Mouse (Mus musculus): ENCODE results near the gene Ero1lb. TPM values are rescaled to one million over a fixed set of nuclear protein-coding genes. Genes with fewer than 3 reads are reported as not detected.
"Not testable (repeated sequence)": the region's sequence is repeated elsewhere in the genome, so short reads cannot be mapped to it uniquely, and the experiment has no call there.

Ero1lb gene
- total RNA-seq, 2 experiments from 2014 or later, result 0.66 to 1.2 TPM

DNA sequence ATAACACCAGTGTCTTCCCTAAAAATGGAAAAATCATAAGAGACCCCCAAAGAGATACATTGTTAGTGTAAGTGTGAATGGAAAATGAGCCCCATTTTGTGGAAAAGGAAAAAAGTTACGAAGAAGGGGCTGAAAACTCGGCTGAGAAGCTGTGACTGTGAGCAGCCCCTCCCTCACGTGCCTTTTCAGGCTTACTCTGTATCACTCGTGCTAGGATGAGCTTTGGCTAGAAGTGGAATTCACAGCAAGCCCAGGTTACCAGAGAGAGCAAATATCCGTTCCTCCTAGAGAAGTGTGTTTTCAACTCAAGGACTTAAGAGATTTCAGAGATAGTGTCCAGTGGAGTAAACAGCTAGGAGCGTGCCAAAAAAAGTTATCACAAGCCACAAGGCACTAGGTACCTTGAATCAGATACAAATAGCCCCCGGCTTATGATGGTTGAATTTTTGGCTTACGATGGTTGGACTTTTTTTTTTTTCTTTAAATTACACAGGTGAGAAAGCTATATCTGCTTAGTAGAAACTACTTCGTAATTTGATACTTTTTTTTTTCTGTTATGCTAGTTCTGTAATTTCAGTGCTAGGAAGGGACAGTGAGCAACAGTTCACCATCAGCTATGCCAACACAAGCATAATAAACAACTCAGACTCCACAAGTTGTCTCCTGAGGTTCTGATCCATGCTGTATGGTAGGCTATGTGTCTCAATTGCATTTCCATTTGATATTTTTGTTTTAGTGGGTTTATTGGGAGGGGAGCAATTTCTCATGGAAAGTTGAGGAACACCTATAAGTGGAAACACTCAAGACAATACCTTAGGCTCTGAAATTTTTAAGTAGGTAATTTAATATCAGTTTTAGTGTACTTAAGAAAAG, 3.2 kb downstream of the Ero1lb start:
- no peak for DNase-seq
- intact Hi-C loops (cut with DNase I; ENCODE audit: low total_unique reads), result no loop called here

DNA sequence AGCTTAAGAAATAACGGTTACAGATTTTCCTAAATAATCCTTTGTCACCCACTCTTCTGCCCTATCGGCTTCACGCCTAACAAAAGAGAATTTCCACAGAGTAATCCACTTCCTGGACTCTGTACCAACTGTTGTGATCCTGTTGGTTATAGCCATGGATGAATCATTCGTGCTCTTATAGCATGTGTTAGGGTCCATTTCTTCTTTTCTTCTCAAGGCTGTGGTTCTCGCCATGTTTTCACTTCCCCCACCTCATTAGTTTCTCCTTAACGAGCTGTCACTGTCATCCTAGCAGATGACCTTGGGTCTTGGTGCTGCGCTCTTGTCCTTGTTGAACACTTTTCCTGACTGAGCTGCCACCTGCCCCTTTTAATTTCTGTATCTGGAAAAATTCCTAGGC, 4.1 kb downstream of the Ero1lb start:
- intact Hi-C loops (cut with DNase I; ENCODE audit: low total_unique reads), result no loop called here
- no peak for DNase-seq

DNA sequence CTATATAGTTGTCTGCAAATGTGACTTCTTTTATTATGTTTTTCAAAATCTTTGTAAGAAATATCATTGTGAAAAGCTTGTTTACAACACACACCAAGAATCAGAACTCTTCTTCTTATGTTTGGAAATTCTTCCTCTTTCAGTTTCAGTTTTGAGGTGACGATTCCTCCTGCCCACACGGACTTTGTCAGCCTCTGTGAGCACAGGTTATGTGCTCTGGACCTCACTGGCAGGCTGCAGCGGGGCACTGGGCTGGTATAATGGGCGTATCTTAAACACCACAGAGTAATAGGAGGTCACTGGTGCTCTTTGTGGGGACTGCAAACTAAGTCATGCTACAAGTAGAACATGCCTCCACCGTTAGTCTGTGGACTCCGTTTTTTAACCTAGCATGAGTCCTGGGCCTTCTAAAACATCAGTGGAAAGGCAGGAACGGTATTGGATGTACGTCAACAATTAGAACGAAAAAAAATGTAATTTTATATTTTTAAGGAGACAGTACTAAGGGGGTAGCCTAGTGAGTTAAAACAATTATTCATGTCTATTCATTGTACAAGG, 9.4 kb downstream of the Ero1lb start:
- DNase-seq, result no peak
- intact Hi-C loops (cut with DNase I; ENCODE audit: low total_unique reads), result no loop called here

DNA sequence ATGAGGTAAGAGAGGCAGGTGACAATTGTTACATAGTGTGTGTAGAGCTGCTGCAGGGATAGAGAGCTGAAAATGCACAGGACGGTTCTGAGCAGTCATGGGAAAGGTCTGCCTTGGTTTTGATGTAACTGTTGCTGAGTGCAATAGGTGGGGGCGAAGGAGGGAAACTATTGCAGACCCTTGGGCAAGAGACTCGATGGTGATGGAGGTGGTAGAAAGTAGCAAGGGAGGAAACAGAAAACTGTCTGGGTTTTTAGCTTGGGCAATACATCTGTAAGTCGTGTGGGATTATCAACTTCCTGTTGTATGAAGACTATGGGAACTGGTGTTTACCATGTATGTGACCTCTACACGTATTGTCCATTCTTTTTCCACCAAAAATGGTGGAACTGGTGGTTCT, 12.5 kb downstream of the Ero1lb start:
- no peak for DNase-seq
- intact Hi-C loops (cut with DNase I; ENCODE audit: low total_unique reads), result no loop called here

DNA sequence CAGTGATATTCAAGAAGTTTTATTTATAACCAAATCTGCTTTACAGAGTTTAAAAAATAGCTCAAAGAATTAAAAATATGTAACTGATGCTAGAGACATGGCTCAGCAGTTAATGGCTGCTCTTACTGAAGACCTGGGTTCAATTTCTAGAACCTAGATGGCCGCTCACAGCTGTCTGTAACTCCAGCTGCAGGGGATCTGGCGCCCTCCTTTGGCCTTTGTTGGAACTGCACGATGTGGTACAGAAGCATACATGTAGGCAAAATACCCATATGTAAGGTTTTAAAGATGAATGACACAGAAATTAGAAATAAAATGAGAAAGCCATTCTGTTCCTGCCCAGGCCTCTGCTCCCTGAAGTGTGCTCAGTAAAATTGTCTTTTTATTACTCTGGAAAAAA, 23.3 kb downstream of the Ero1lb start:
- DNase-seq, result peak; percentile 31
- intact Hi-C loops (cut with DNase I; ENCODE audit: low total_unique reads), result no loop called here

DNA sequence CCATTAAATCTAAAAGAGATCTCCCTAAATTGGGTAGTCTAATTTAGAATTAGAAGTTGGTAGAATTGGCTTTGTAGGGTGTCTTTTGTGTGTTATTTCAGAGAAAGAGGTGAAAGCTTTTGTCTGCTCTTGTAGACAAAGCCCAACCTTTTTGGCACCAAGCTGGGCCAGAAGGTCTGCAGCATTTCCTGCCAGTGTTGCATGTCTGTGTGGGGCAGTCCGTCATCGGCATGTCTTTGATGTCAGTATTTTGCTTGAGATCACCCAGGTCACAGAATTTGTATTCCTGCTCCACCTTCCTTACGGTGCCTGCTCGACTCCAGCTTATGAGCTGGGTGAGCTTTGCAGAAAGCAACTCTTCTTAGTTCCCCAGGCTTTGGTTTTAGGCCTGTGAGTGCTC, 31.4 kb downstream of the Ero1lb start:
- intact Hi-C loops (cut with DNase I; ENCODE audit: low total_unique reads); DNase-seq: not testable (repeated sequence)

DNA sequence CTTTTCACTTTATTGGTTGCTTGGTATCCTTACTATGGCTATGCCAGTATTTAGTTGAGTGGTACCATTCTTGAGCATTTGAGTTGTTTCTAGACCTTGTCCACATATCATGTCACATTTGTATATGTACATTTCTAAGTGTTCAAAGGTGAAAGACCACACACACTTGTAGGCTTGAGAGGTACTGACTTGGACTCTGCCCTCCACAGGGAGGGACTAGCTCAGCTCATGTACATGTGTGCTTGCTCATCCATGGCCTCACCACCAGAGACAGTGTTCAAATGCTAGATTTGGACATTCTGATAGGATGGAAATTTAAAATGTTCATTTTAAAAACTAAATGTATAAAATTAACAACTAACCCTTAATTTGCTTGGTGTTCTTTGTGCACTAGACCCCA, 44.5 kb downstream of the Ero1lb start:
- intact Hi-C loops (cut with DNase I; ENCODE audit: low total_unique reads); DNase-seq: not testable (repeated sequence)

DNA sequence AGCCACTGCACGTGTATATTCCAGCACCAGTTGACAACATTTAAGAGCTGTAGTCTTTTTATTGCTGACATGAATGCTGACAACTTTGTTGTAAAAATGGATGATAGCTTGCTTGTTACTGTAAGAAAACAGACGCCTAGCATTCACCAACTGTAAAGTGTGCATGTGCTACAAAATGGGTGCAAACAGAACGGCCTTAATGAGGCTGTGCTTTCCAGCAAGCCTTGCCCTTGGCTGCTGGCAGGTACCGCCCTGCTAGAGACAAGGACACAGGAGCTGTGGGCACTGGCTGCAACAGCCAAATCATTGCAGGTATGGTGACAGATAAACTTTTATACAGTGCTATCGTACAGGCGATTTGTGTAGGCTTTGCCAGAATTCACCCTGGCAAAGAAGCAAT, 48.4 kb downstream of the Ero1lb start:
- intact Hi-C loops (cut with DNase I; ENCODE audit: low total_unique reads); DNase-seq: not testable (repeated sequence)

DNA sequence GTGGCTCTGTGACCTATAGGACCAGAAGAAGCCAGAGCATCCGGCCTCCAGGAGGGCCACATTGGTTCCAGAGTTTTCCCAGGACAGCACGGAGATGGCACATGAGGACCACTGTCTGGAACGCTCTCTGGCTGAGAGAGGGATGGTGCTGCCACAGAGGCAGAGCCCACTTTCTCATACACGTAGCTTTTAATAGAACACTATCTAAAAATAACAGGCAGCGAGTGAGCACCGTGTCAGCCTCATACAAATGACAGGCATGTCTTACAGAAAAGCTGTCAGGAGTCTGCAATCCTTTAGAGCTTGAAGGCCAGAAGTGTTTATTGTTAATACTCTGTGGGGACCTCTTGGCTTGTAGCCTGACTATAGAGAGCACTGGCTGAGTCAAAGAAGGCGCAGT, 48.9 kb downstream of the Ero1lb start:
- intact Hi-C loops (cut with DNase I; ENCODE audit: low total_unique reads); DNase-seq: not testable (repeated sequence)

DNA sequence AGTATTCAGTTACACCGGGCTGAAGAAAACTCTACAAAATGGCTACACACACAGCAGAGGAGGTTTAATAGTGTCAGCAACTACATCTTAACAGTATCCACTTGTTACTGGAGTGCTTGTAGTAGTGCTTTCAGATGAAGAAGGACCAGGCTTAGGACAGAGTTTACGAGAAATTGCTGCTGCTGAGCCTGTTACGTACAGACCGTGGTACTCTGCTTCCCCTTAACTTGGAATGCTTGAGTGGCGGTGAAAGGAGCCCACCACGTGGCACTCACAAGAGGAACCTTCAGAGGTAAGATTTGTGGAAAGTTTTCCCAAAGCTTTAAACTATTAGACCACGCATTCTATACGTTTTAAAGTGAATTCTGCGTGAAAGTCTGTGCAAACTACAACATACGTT, 49.3 kb downstream of the Ero1lb start:
- DNase-seq; intact Hi-C loops (cut with DNase I; ENCODE audit: low total_unique reads): not testable (repeated sequence)

DNA sequence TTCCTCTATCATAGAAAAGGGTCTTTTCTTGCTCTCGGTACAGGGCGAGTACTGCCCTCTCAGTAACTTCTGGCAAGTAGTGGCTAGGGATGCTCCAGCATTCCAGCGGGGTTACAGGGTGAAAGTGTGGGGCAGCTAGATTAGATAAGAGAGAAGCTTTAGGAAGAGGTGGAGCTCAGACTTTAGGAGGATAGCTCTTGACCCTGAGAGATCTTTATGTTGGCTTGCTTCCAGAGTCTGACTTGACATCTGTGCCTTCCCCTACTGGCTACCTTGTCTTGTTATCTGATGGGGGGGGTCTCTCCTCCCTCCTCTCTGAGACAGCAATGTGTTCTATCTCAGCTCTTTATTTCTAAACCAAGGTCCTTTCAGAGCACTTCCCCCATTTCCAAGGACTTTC, 50.8 kb downstream of the Ero1lb start:
- intact Hi-C loops (cut with DNase I; ENCODE audit: low total_unique reads); DNase-seq: not testable (repeated sequence)

DNA sequence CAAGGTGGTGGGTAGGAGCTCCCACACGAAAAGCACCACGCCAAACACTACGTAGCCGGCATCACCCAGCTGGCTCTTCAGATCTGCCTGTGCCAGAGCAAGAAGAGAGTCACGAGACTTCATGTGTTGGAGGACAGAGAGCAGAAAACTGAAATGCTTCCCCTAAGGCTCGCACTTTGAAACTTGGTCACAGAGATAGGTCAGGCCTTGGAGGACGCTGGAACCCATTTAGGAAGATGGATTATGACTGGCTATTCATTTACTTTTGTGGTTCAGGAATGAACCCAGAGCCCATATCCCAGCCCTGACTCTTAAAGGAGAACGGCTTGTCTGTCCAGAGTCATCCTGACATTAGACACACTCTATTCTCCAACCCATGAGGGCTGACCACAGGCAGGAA, 54.1 kb downstream of the Ero1lb start:
- DNase-seq; intact Hi-C loops (cut with DNase I; ENCODE audit: low total_unique reads): not testable (repeated sequence)

DNA sequence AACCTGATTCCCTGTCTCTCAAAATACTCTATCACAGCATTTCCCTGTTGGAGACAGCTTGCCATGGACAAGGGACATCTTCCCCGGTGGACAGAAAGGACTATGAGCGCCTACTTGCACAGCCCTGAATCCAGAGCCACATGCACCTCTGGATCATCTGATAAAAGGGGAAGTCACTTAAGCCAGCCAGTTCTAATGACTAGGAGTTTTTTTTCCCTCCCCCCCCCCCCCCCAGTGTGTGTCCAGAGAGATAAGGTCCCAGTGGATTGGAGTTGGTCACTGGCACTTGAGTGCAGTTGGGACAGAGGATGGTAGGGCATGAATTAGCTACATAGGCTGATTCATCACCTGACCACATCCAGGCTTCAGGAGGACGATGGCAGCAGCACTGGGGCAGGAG, 60.4 kb downstream of the Ero1lb start:
- DNase-seq; intact Hi-C loops (cut with DNase I; ENCODE audit: low total_unique reads): not testable (repeated sequence)

DNA sequence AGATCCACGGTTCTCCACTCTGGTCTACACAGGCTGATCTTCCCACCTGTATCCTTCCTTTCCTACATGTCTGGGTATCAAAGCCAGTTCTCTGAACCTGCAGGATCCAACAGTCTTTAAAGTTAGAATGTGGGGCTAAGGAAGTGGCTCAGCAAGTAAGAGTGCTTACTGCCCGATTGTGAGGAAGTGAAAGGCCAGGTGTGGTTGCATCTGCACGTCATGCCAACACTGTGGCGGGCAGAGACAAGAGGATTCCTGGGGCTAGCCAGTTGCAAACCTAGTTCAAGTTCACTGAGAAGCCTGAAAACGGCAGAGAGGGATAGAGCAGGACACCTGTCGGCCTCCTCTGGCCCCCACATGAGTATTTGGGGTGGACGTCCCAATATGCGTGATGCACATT, 62.1 kb downstream of the Ero1lb start:
- intact Hi-C loops (cut with DNase I; ENCODE audit: low total_unique reads); DNase-seq: not testable (repeated sequence)

DNA sequence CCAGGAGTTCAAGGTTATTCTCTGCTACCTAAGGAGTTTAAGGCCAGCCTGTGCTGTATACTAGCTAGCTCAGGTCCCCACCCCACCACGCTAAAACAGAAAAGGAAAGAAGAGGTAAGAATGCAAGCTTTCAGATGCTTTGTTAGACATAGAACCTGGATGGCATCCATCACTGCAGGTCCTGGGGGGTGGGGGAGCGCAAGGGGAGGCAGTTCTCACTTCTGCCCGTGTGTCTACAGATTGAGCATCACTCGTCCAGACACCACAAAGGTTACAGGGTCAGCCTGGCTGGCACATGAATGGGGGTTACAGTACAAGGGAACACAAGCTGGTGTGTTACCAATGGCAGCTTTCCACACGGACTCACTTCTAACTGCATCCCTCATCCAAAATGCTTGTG, 62.5 kb downstream of the Ero1lb start:
- DNase-seq; intact Hi-C loops (cut with DNase I; ENCODE audit: low total_unique reads): not testable (repeated sequence)

DNA sequence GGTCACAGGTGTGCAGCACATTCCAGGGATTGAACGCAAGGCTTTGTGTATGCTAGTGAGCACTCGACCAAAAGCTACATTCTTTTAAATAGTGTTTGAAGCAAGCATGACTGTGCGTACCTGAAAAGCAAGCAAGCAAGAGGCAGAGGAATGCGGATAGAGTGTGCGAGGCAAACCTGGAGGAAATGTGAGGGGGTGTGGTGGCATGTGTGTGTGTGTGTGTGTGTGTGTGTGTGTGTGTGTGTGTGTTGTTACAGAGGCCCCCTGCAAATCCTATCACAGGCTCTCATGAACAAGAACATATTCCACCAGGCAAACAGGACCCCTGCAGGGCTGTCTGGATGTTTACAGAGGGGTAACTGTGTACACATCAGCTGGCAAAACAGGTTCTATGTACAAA, 64.6 kb downstream of the Ero1lb start:
- DNase-seq; intact Hi-C loops (cut with DNase I; ENCODE audit: low total_unique reads): not testable (repeated sequence)

DNA sequence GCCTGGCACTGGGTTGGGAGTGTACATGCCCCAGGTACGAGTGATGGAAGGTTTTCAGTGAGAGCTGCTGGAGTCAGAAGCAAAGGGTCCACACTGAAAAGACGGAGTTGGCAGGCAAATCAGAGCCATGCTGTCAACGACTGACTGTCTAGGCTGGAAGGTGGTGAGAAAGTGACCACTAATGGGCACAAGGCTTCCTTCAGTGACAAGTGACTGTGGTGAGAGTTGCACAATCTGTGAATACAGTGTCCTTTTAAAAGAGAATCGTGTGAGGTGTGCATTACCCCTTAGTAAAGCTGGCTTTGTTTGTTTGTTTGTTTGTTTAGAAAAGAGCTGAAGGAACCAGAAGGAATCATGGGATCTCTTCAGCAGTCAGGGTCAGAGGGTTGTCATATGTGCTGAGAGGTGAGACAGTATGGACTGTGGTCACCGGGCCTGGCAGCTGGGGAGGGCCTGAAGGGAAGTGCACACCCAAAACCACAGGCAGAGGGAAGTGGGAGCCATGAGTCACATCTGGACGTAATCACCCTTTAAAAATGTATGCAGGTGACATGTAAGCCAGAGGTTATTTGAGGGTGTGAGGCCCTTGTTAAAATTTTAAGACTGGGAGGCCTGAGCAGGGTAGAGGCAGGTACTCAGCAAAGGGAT, 69.4 kb downstream of the Ero1lb start:
- DNase-seq; intact Hi-C loops (cut with DNase I; ENCODE audit: low total_unique reads): not testable (repeated sequence)

DNA sequence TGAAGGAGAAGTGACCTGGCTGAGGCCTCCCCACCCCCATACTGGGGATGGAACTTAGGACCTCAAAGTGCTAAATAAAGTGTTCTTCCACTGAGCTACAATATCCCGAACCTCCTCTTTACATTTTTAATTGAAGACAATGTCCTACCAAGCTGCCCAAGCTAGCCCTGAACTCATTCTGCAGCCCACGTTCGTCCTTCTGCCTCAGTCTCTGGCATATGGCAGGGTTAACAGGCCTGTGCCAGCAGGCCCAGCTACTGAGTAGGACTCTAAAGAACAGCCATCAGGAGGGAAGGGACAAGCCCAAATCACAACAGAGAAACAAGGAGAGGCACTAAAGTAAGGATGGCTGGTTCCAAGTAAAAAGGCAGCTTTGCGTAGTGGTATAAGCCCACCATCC, 77.1 kb downstream of the Ero1lb start:
- DNase-seq; intact Hi-C loops (cut with DNase I; ENCODE audit: low total_unique reads): not testable (repeated sequence)

DNA sequence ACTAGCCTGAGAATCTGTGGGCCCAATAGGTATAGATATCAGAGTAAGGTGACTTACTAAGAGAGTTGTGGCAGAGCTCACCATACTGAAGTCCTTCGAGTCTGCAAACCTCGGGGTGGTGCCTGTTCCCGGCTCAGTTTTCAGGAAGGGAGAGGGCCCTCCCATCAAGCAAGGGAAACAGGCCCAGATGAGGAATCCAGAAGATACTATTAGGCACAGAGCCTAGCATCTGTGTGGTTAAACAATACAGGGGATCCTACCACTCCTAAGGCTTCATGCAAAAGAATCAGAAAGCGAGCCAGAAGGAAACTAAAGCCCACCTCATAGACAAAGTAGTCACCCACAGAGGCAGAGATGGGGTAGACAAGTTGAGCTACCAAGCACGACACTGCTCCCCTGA, 81.0 kb downstream of the Ero1lb start:
- intact Hi-C loops (cut with DNase I; ENCODE audit: low total_unique reads); DNase-seq: not testable (repeated sequence)

DNA sequence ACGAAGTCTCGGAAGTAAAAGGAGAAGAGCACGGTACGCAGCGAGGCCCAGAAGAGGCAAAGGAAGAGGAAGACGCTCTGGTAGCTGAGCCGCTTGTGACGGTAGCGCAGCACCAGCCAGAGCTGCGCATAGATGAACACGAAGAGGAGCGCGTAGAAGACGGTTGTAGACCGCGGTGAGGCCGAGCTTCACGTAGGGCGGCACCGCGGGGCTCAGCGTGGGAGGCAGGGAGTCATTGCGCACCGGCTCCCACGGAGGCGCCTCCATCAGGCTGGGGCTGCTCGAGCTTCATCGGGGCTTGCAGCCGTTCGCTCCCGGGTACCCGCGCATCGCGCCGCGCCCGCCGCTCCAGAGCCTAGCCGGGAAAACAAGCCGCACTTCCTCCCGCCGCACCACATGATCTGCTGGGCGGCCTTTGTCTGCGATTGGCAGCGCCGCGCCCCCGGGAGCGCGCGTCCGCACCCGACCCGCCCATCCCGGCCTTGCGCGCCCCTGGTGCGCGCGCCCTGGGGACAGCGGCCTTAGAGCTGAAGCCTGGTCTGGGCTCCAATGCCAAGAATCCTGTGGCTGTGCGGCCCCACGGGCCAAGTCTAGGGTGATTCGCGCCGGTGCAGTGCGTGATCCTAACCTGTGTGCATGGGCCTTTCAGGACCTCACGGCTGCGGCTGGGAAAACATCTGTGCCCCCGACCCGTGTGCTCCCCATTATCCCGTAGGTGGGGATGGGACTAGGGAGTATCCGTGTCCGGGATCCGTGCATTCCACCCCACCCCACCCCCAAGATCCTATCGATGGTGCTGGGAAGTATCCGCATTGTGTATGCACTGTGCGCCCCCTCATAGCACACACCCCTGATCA, 84.6 kb downstream of the Ero1lb start:
- intact Hi-C loops (cut with DNase I; ENCODE audit: low total_unique reads), result not testable (repeated sequence)
- peak; percentile 70 for DNase-seq

All from gastrocnemius, postnatal 14 days (tissue).